Mouse (Mus musculus): ENCODE results near the gene Gm9918. TPM values are rescaled to one million over a fixed set of nuclear protein-coding genes. Genes with fewer than 3 reads are reported as not detected.
A peak's percentile ranks its signal among the peaks of the same experiment; 100 is the strongest.

Gene Gm9918
- total RNA-seq, 2 experiments from 2014 or later = not detected

DNA sequence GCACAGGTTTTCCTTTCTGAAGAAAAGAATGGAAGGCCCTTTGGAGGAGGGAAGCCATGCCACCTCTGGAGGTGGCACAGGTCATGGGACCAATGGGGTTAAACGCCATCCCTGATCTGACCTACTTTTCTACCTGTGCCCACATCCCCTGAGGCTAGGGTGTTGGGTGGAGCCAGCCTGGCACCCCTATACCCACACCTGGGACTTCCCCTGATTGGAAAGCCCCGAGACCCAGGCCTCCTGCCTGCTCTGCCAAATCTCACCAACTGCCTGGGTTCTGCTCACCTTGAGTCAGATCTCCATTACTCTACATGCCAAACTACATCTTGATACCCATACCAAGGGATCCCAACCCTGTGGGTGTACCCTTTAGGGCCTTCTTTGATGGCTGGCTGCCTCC is 7.3 kb upstream of the Gm9918 start:
- intact Hi-C loops (cut with DNase I) = no loop called here
- DNase-seq (ENCODE audit: low spot score in 2 of 2) = no peak

DNA sequence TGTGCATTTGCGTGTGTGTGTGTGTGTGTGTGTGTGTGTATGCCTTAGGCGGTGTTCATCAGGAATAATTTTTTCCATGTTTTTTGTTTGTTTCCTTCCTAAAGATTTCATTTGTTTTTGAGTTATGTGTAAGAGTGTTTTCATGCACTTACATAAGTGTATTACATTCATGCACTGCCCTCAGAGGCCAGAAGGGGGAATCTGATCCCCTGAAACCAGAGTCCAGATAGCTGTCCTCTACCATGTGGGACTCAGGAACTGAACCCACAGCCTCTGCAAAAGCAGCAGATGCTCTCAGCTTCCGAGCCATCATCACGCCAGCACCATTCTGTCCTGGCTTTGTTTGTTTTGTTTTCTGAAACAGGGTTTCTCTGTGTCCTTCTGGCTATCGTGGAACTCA is 4.8 kb upstream of the Gm9918 start:
- no peak for DNase-seq (ENCODE audit: low spot score in 2 of 2)
- intact Hi-C loops (cut with DNase I) = no loop called here

DNA sequence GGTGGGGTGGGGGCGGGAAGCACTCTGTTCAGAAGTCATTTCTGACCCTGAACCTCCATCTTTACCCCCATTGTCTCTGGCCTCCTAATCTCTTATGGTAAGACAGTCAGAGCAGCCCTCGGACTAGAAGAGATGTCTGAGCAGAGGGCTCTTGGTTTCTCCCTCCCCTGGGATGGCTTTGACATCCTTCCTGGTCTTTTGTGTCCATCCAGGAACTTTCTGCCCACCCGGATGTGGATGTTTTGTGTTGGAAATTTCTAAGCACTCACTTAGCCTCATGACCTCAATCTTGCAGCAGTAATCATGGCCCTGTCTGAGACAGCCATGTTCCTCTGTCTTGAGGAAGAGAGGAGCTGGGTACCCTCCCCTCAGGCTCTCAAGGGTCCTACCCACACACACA is 1.1 kb downstream of the Gm9918 start:
- intact Hi-C loops (cut with DNase I) = no loop called here
- no peak for DNase-seq (ENCODE audit: low spot score in 2 of 2)

DNA sequence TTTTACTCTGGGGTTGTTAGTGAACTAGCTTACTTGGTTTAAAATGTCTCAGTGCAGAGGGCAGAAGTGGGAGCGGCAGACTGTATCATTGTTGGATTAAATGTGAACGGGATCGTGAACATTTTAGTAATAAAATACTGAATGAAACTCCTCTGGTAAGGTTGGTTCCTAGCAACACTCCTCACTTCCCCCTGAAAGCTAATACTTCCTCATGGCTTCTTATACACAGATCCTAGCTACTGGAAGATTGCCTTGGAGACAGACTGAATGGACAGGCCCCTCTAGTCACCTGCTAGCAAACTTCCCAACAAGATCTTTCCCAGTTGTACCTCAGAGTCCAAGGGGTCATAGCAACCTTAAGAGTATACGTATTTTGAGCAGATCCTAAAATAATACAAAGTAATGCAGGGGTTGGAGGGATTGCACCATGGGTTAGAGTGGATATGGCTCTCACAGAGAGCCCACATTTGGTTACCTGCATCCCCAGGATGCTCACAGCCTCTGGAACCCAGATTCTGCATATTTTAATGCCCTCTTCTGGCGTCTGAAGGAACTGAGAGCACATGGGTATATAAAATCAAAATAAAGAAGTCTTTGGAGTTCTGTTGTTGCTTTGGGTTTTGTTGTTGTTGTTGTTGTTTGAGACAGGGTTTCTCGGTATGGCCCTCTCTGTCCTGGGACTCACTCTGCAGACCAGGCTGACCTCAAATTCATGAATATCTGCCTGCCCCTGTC is 3.8 kb downstream of the Gm9918 start:
- intact Hi-C loops (cut with DNase I) = no loop called here
- no peak for DNase-seq (ENCODE audit: low spot score in 2 of 2)

DNA sequence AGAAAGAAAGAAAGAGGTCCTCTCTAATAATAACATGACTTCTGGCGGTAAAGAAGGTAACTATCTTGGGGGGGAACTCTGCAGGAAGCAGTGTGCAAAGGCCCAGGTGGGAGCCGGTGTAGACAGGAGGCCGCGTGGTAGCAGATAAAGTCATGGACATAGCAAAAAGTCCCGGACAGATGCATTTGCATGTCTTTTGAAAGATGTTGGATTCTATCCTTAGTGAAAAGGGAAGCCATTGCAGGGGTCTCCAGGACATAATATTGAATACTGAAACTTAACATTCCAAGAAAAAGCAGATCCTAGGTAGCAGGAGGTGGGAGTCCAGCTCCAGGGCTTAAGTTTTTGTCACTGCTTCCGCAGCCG is 8.3 kb downstream of the Gm9918 start:
- DNase-seq (ENCODE audit: low spot score in 2 of 2) = no peak
- intact Hi-C loops (cut with DNase I) = loop anchor here (2.0 kb wide), 1 partner anchor 32 kb away; no protein-coding TSS in a partner anchor

DNA sequence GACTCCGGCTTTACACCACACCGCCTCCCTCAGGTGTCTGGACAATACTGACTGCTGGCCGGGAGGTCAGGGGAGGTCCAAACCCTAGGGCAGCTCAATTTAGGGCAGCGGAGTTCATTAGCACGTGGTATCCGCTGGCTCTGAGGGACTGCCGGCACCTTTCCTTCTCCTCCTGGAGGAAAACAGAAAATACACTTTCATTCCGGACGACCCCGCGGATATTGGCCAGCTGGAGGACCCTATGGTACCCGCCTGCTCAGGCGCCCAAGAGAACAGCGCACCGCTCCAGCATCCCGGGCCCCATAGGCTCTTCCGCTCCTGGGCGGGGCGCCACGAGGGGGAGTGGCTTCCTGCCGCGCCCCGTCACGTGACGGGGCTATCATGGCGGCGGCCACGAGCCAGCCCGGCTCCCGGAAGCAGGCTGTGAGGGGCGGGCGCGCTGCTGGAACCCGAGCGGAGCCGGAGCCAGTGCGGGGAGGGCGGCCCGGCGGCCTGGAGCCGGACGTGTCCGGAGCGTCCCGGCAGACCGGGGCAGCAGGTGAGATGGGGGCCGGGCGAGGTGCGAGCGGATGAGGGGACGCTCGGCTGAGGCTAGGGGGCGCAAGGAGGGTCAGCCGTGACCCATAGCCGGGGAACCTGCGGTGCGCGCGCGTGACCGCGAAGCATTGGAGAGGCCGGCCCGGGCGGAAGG is 8.9 kb downstream of the Gm9918 start, which contains the start of gene Mfsd5:
Mfsd5 (plus strand) TSS at position 363 of the 691 bp plus-strand sequence.
- intact Hi-C loops (cut with DNase I) = loop anchor here (2.0 kb wide), 1 partner anchor 32 kb away; no protein-coding TSS in a partner anchor
- DNase-seq (ENCODE audit: low spot score in 2 of 2) = peak; percentile 84 to 86

DNA sequence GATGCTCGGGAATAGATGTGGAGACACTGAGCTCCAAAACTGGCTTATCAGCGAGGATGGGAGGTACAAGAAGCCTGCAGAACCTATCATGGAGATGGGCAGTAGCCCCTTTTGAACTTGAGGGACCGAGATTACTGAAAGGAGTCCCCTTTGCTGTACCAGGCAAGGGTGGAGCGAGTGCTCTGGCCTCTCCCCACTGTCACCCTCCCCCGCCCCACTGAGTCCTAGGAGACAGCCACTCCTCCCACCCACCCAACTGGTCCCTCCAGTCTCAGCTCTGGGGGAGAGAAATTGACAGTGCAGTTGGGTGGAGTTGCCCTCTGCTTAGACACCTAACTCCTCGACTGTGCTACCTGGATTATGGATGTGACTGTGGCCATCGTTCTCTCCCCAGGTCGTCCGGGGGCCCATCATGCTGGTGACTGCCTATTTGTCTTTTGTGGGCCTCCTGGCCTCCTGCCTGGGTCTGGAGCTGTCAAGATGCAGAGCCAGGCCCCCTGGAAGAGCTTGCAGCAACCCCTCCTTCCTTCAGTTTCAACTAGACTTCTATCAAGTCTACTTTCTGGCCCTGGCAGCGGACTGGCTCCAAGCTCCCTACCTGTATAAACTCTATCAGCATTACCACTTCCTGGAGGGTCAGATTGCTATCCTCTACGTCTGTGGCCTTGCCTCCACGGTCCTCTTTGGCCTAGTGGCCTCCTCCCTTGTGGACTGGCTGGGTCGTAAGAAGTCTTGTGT is 9.6 kb downstream of the Gm9918 start:
- intact Hi-C loops (cut with DNase I) = loop anchor here (2.0 kb wide), 1 partner anchor 33 kb away; no protein-coding TSS in a partner anchor
- DNase-seq (ENCODE audit: low spot score in 2 of 2) = no peak

DNA sequence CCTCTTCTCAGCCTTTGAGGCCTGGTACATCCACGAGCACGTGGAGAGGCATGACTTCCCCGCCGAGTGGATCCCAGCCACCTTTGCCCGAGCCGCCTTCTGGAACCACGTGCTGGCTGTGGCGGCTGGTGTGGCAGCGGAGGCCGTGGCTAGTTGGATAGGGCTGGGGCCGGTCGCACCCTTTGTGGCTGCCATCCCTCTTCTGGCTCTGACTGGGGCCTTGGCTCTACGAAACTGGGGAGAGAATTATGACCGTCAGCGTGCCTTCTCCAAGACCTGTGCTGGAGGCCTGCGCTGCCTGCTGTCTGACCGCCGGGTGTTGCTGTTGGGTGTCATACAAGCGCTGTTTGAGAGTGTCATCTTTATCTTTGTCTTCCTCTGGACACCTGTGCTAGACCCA is 10.3 kb downstream of the Gm9918 start:
- intact Hi-C loops (cut with DNase I) = no loop called here
- no peak for DNase-seq (ENCODE audit: low spot score in 2 of 2)

DNA sequence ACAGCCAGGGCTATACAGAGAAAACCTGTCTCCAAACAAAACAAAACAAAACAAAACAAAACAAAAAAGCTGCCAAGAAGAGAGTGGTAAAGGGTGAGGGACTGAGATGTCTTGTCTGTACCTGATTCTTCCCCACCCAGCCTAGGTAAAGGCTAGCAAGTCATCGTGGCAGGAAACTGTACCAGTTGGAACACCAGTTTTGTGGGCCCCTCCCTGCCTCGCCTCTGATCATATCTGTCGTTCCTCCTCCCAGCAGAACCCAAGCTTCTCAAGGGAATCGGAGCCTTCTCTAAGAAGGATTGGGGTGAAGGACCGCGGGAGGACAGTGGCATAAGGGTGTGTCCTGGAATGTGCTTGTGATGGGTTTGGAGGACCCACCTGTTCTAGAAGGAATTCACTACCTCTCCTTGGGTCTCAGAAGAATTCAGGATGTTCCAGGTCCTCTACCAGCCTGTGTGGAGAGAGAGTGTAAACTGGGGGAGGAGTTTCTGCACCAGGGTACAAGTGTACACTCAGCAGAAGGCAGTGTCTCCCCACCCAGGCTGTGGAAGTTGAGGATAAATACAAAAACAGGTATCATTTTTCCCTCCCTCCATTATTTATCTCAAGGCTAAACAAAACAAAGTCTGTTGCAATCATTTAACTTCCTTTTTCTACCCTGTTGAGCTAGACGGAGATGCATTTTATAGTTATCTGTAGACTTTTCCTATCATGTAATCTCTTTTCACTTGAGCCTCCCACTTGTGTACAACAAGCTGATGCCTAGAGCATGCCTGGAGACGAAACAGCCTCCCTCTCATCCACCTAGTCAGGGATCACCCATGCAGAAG is 12.3 kb downstream of the Gm9918 start:
- DNase-seq (ENCODE audit: low spot score in 2 of 2) = no peak
- intact Hi-C loops (cut with DNase I) = no loop called here

DNA sequence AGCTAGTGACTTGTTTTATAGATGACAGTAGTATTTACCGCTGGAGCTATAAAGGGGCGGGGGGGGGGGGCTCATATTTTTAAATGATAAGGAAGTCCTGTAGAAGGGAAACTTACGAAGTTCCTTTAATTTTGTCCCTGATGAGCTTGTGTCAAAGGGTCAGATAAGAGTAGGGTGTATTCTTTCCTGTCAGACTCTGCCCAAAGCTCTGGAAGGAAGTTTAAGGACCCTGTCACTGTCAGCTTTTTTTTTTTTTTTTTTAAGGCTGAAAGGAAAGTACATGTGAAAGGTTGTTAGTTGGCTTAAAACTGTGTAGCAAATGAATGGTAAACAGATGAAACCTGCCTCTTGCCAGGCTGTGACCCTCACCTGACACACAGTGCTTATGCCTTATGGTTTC is 13.3 kb downstream of the Gm9918 start:
- no peak for DNase-seq (ENCODE audit: low spot score in 2 of 2)
- intact Hi-C loops (cut with DNase I) = no loop called here

DNA sequence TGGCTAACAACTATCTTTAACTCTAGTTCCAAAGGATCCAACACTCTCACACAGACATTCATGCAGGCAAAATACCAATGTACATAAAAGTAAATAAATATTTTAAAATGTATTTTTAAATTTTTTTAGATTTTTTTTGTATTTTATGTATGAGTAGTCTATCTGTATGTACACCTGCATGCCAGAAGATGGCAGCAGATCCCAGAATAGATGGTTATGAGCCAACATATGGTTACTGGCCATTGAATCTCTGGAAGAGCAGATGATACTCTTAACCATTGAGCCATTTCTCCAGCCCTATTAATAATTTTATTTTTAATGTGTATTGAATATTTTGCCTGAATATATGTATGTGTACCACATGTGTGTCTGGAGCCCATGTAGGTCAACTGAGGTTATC is 17.0 kb downstream of the Gm9918 start:
- intact Hi-C loops (cut with DNase I) = loop anchor here (5.0 kb wide), 1 partner anchor 40 kb away; the partner anchor contains the start of gene Pfdn5
- DNase-seq (ENCODE audit: low spot score in 2 of 2) = peak; percentile 41 to 58

DNA sequence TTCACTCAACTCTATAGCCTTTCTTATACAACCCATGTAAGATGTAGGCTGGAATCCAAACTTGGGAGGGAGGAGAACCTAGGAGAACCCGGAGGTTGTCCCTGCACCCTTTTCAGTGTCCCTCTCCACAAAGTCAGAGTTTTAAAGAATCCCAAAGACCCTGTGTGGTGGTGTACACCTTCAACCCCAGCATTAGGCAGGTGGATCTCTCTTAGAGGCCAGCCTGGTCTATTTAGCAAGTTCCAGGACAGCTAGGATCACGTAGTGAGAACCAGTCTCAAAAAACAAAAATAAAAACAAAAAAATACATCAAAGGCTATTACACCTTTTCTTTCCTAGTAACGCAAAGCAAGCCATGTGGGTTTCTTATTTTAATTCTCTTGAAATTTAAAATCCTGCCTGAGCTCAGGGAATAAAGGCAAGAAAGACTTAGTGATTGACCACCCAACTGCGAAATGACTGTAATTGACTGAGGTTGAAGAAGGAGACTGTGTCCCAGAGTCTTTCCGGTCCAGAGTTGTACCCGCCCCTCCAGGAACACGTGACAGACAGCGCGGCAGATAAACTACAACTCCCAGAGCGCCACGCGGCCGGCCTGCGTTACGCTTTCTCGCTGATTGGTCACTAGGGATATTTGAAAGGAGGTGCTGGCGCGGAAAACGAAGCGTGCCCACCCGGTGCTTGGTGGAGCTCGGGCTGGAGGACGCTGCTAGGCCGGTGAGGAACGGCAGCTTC is 25.4 kb downstream of the Gm9918 start, which contains the start of gene Espl1:
Espl1 (plus strand) TSS at position 634 of the 735 bp plus-strand sequence.
- peak; percentile 95 for DNase-seq (ENCODE audit: low spot score in 2 of 2)

DNA sequence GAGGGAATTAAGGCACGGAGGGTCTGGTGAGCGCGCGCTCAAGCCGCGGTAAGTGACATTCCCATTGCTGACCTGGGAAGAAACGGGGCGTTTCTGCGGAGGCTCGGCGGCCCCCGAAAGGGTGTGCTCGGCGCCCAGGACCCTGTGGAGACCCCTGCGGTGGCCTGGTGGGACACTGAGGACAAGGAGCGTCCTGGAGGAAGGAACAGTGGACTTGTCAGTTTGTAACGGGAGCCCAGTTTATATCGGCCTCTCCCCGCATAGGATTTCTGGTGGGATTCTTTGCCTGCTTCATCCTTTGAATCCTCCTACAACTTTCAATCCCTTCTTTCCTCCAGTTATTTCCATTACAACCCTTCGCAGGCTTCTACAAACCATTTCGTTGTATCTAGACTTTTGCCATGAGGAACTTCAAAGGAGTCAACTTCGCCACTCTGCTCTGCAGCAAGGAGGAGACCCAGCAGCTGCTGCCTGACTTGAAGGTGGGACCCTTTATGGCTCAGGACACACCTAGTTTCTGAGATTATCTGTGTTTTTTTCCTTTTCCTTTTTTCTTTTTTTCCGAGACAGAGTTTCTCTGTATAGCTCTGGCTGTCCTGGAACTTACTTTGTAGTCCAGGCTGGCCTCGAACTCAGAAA is 26.1 kb downstream of the Gm9918 start:
- intact Hi-C loops (cut with DNase I) = no loop called here
- no peak for DNase-seq (ENCODE audit: low spot score in 2 of 2)

More for the DNA sequence above, 25.4 kb downstream of the Gm9918 start, which contains the start of gene Espl1:
- intact Hi-C loops (cut with DNase I) = no loop called here

DNA sequence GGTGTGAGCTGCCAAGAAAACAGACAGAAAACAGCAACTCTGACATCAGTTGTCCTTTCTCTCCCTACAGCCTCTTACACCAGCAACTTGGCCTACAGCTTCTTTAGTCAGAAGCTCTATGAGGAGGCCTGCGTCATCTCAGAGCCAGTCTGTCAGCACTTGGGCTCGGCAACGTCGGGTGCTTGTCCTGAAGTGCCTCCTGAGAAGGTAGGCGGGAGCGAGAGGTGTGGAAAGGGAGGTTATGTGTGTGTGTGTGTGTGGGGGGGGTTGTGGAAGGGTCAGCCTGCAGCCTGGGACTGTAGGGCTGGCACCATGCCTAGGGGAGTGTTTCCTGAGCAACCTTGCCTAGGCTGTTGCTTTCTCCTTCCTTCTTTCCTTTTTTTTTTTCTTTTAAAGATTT is 32.2 kb downstream of the Gm9918 start:
- DNase-seq (ENCODE audit: low spot score in 2 of 2) = no peak
- intact Hi-C loops (cut with DNase I) = no loop called here

DNA sequence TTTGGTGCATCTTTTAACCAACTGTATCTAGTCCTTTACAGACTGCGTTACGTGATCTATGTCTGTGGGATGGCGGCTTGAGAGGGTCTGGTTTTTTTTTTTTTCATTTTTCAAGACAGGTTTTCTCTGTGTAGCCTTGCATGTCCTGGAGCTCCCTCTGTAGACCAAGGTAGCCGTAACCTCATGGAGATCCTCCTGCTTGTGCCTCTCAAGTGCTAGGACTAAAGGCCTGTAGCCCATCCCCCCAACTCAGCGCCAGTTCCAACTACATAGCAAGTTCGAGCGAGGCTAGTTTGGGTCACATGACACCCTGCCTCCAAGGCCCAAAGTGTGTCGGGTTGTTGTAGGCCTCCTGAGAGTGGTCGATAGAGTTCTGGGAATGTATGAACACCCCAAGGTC is 38.4 kb downstream of the Gm9918 start:
- no peak for DNase-seq (ENCODE audit: low spot score in 2 of 2)
- intact Hi-C loops (cut with DNase I) = no loop called here

DNA sequence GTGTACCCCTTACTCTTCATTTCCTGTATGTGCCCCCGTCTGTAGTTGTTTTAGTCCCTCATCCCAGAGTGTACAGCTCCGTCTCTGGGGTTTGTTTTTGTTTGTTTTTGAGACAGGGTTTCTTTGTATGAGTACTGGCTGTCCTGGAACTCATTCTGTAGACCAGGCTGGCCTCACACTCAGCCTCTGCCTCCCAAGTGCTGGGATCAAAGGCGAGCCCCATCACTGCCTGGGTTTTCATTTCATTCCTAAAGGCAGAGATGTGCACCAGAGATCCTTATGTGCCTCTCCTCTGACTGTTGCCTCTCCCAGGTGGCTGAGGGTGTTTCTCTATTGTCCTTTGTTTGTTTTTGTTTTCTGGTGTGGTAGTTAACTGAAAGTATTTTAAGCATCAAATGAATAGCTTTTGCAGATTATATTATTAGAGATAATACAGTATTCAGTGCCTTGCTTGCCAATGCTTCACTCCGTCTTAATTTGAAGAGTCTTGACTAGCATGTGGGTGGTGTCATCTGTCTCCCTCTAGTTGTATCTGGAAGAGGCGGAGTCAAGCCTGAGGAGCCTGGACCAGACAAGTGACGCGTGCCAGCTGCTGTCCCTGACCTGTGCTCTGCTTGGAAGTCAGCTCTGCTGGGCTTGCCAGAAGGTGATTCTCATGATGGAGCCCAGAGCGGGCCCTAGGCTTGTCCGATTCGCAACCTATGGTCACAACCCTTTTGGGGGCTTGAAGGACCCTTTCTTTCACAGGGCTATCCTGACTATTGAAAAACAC is 39.9 kb downstream of the Gm9918 start:
- no peak for DNase-seq (ENCODE audit: low spot score in 2 of 2)
- intact Hi-C loops (cut with DNase I) = no loop called here

DNA sequence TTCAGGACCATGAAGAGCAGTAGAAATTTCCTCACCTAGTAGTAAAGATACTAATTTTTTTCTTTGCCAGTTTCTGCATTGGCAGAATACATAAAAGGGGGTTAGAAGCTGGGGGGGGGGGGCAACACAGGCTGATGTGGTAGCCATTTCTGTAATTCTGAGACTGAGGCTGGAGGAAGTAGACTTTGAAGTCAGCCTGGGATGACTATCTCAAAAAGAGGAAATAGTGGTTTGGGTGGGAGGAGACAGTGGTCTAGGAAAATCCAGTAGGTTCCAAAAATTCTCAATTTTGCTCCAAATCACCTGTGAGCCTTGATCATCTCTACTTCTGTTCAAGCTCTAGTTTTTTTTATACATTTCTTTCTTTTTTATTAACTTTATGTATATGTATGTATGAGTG is 41.1 kb downstream of the Gm9918 start:
- no peak for DNase-seq (ENCODE audit: low spot score in 2 of 2)
- intact Hi-C loops (cut with DNase I) = no loop called here
